ENCODE assay signal across 21 mouse cellular contexts in the genomic region with DNA sequence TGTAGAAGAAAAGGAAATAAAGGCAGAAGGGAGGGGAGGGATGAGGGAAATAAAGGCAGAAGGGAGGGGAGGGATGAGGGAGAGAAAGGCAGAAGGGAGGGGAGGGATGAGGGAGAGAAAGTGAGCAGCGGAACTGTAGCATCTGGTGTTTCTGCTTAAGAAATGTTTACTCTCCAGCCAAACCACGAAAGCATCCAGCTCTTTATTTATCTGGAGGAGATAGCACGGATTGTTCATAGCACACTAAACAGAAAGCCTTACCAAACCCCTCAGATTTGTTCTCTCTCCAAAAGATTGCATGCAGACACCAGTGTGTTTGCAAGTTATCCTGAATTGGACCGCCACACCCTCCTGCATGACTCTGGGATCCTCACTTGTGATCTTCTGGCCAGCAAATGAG.
DNase-seq lines count a peak whose midpoint lies in the region; ATAC-seq and TF ChIP-seq lines count a peak whose summit lies in the region.
"Had no signal": no experiment of that assay in that cellular context is flagged by ENCODE, and none has a peak within 500 bp of the region (broad histone marks: within the 10 kb centered on the region; RNA-seq: fewer than 3 reads in every experiment).

No protein-coding gene starts in this region.

- intact Hi-C loops in heart, postnatal 14 days (cut with DNase I), result no loop called here

- DNase-seq in cerebellum, postnatal 10 days, result peak; percentile 35 to 40
- no peak for DNase-seq in cerebellum, postnatal 25 days
- DNase-seq in heart, adult 11 months, result peak; percentile 83
- no peak for DNase-seq in heart, postnatal 14 days
- DNase-seq in midbrain, postnatal 0 days (ENCODE audit: low spot score), result peak; percentile 15
- DNase-seq in limb, embryonic 10.5 days (ENCODE audit: low spot score), result peak; percentile 7
- DNase-seq: gastrocnemius, postnatal 36 days; heart, postnatal 36 days; kidney, adult 11 months; midbrain, embryonic 14.5 days; right cerebral cortex, postnatal 14 days had no signal

- no peak overlapping the region for H3K9ac ChIP-seq in midbrain, postnatal 0 days (replicated peaks; ENCODE audit: low read length, poor library complexity, severe bottlenecking)
- H3K9ac ChIP-seq in midbrain, embryonic 15.5 days, result no peak overlapping the region
- H3K9ac ChIP-seq: embryonic facial prominence, embryonic 12.5 days; heart, embryonic 13.5 days; hindbrain, embryonic 15.5 days; limb, embryonic 13.5 days; stomach, embryonic 15.5 days had no signal

- 74% methylated on average over 4 of the region's 4 CpGs for WGBS in midbrain, postnatal 0 days
- 75% methylated on average over 4 of the region's 4 CpGs for WGBS in midbrain, embryonic 15.5 days
- 77% methylated on average over 4 of the region's 4 CpGs for WGBS in limb, embryonic 10.5 days

- no peak overlapping the region for H3K27ac ChIP-seq in midbrain, postnatal 0 days (ENCODE audit: low read depth, low read length)
- no peak overlapping the region for H3K27ac ChIP-seq in midbrain, embryonic 15.5 days
- no peak overlapping the region for H3K27ac ChIP-seq in limb, embryonic 10.5 days
- H3K27ac ChIP-seq: embryonic facial prominence, embryonic 12.5 days; heart, embryonic 13.5 days; hindbrain, embryonic 15.5 days; kidney, postnatal 0 days; limb, embryonic 13.5 days; stomach, embryonic 15.5 days had no signal

- no peaks in the 10 kb centered on the region for H3K9me3 ChIP-seq in midbrain, postnatal 0 days (ENCODE audit: low read length)
- H3K9me3 ChIP-seq in midbrain, embryonic 15.5 days, result no peaks in the 10 kb centered on the region
- no peaks in the 10 kb centered on the region for H3K9me3 ChIP-seq in limb, embryonic 10.5 days (replicated peaks)
- H3K9me3 ChIP-seq: embryonic facial prominence, embryonic 12.5 days; heart, embryonic 13.5 days; hindbrain, embryonic 15.5 days; limb, embryonic 13.5 days; megakaryocyte, embryonic 14.5 days; stomach, embryonic 15.5 days had no signal

- H3K36me3 ChIP-seq in midbrain, postnatal 0 days (ENCODE audit: insufficient read depth, low read length), result no peaks in the 10 kb centered on the region
- H3K36me3 ChIP-seq in midbrain, embryonic 15.5 days (replicated peaks), result no peaks in the 10 kb centered on the region
- no peaks in the 10 kb centered on the region for H3K36me3 ChIP-seq in limb, embryonic 10.5 days
- H3K36me3 ChIP-seq: embryonic facial prominence, embryonic 12.5 days; G1E; heart, embryonic 13.5 days; hindbrain, embryonic 15.5 days; limb, embryonic 13.5 days; stomach, embryonic 15.5 days had no signal

- H3K27me3 ChIP-seq in midbrain, postnatal 0 days (ENCODE audit: insufficient read depth, low read length), result no peaks in the 10 kb centered on the region
- H3K27me3 ChIP-seq in midbrain, embryonic 15.5 days (replicated peaks), result no peaks in the 10 kb centered on the region
- H3K27me3 ChIP-seq in limb, embryonic 10.5 days (ENCODE audit: low read depth, poor library complexity, severe bottlenecking), result no peaks in the 10 kb centered on the region
- H3K27me3 ChIP-seq: embryonic facial prominence, embryonic 12.5 days; heart, embryonic 13.5 days; hindbrain, embryonic 15.5 days; limb, embryonic 13.5 days; megakaryocyte, embryonic 14.5 days; stomach, embryonic 15.5 days had no signal

- no peak overlapping the region for H3K4me2 ChIP-seq in midbrain, postnatal 0 days (ENCODE audit: low read depth, low read length, poor library complexity, severe bottlenecking)
- H3K4me2 ChIP-seq in midbrain, embryonic 15.5 days, result no peak overlapping the region
- H3K4me2 ChIP-seq: embryonic facial prominence, embryonic 12.5 days; heart, embryonic 13.5 days; hindbrain, embryonic 15.5 days; limb, embryonic 13.5 days; stomach, embryonic 15.5 days had no signal

- no peak for TF ChIP-seq CTCF in midbrain, postnatal 0 days (IDR thresholded peaks at IDR 0.05)

- H3K4me3 ChIP-seq in midbrain, postnatal 0 days (ENCODE audit: low read depth, low read length), result no peak overlapping the region
- no peak overlapping the region for H3K4me3 ChIP-seq in midbrain, embryonic 15.5 days
- no peak overlapping the region for H3K4me3 ChIP-seq in limb, embryonic 10.5 days
- H3K4me3 ChIP-seq: embryonic facial prominence, embryonic 12.5 days; heart, embryonic 13.5 days; hindbrain, embryonic 15.5 days; limb, embryonic 13.5 days; megakaryocyte, embryonic 14.5 days; stomach, embryonic 15.5 days had no signal

- H3K4me1 ChIP-seq in midbrain, postnatal 0 days (ENCODE audit: insufficient read depth, low read length), result no peaks in the 10 kb centered on the region
- H3K4me1 ChIP-seq in midbrain, embryonic 15.5 days, result no peaks in the 10 kb centered on the region
- peaks cover 8% of the 10 kb centered on the region for H3K4me1 ChIP-seq in limb, embryonic 10.5 days
- H3K4me1 ChIP-seq: hindbrain, embryonic 15.5 days; megakaryocyte, embryonic 14.5 days; stomach, embryonic 15.5 days had no signal

- no peak for ATAC-seq in midbrain, postnatal 0 days (ENCODE audit: low FRiP score)
- ATAC-seq in midbrain, embryonic 15.5 days (replicated peaks), result no peak
- no peak for ATAC-seq in activated CD4-positive, CD25-positive, alpha-beta regulatory T cell, adult 4 months

Comparison
In these comparisons a context has a peak if more than half of its experiments do, and no peak if none do; other contexts are left out.
1. DNase-seq: peak in cerebellum, postnatal 10 days (2 of 2), heart, adult 11 months (single experiment), midbrain, postnatal 0 days (single experiment) and limb, embryonic 10.5 days (single experiment); none in cerebellum, postnatal 25 days (0 of 2) and heart, postnatal 14 days (0 of 2).